Mouse (Mus musculus): Measurements from ENCODE around the gene Fyco1. TPM values are rescaled to one million over a fixed set of nuclear protein-coding genes. Genes with fewer than 3 reads are reported as not detected.

Gene Fyco1
- polyA plus RNA-seq, 2 experiments = 1.6 to 2.1 TPM

- Histone ChIP-seq H3K4me1 (replicated peaks; ENCODE audit: control insufficient read depth in 2 of 2, insufficient read depth in 2 of 2, low read length in 1 of 2) (no peaks in the 10 kb centered on the region), H3K9ac (replicated peaks) (no peak within 1 kb of the TSS), H3K27me3 (ENCODE audit: control insufficient read depth, insufficient read depth, low read length) (no peaks in the 10 kb centered on the region), H3K4me3 (ENCODE audit: insufficient read depth in 1 of 2, low read depth in 2 of 2, low read length in 2 of 2) (no peak within 1 kb of the TSS), H3K4me2 (ENCODE audit: low read depth) (no peak within 1 kb of the TSS), H3K9me3 (ENCODE audit: control insufficient read depth, low read length) (no peaks in the 10 kb centered on the region), H3K36me3 (replicated peaks; ENCODE audit: control insufficient read depth, insufficient read depth, low read depth) (no peaks in the 10 kb centered on the region), H3K27ac (no peak within 1 kb of the TSS)
- 70% methylated on average over 9 of the region's 9 CpGs for WGBS (ENCODE audit: insufficient replicate concordance)
- ATAC-seq (ENCODE audit: insufficient read depth) (no peak), DNase-seq (ENCODE audit: low read depth in 3 of 3, low spot score in 3 of 3) (no peak)
- TF ChIP-seq CTCF (IDR thresholded peaks at IDR 0.05; ENCODE audit: low read depth) = no peak
- TF ChIP-seq EP300 (IDR thresholded peaks at IDR 0.05; ENCODE audit: low read depth) = no peak
These were observed 10.2 kb upstream of the Fyco1 start, which contains the start of gene Xcr1 for GRCm38 (mm10) chr9:123861929-123862328. Xcr1 (minus strand) TSS chr9:123862029.

GRCm38 (mm10) chr9:123856836-123857235 is 5.1 kb upstream of the Fyco1 start:
- 48% methylated on average over 2 of the region's 2 CpGs for WGBS (ENCODE audit: insufficient replicate concordance)
- no peak overlapping the region for H3K27ac ChIP-seq
- peaks cover 0 to 6% of the 10 kb centered on the region in 2 experiments; a peak in 3 of 4 replicates for H3K4me1 ChIP-seq (replicated peaks; ENCODE audit: control insufficient read depth in 2 of 2, insufficient read depth in 2 of 2, low read length in 1 of 2)
- no peaks in the 10 kb centered on the region for H3K27me3 ChIP-seq (ENCODE audit: control insufficient read depth, insufficient read depth, low read length)
- DNase-seq (ENCODE audit: low read depth in 3 of 3, low spot score in 3 of 3) = no peak
- TF ChIP-seq EP300 (IDR thresholded peaks at IDR 0.05; ENCODE audit: low read depth) = no peak
- TF ChIP-seq CTCF (IDR thresholded peaks at IDR 0.05; ENCODE audit: low read depth) = no peak
- no peak overlapping the region for H3K9ac ChIP-seq (replicated peaks)
- H3K4me3 ChIP-seq (ENCODE audit: insufficient read depth in 1 of 2, low read depth in 2 of 2, low read length in 2 of 2) = no peak overlapping the region
- H3K4me2 ChIP-seq (ENCODE audit: low read depth) = no peak overlapping the region
- no peak for ATAC-seq (ENCODE audit: insufficient read depth)
- H3K36me3 ChIP-seq (replicated peaks; ENCODE audit: control insufficient read depth, insufficient read depth, low read depth) = no peaks in the 10 kb centered on the region
- no peaks in the 10 kb centered on the region for H3K9me3 ChIP-seq (ENCODE audit: control insufficient read depth, low read length)

- no peak for ATAC-seq (ENCODE audit: insufficient read depth)
- H3K4me2 ChIP-seq (ENCODE audit: low read depth) = peak overlapping the region; percentile 77
- DNase-seq (ENCODE audit: low read depth in 3 of 3, low spot score in 3 of 3) = no peak
- no peaks in the 10 kb centered on the region for H3K27me3 ChIP-seq (ENCODE audit: control insufficient read depth, insufficient read depth, low read length)
- TF ChIP-seq EP300 (IDR thresholded peaks at IDR 0.05; ENCODE audit: low read depth) (no peak), CTCF (IDR thresholded peaks at IDR 0.05; ENCODE audit: low read depth) (no peak)
- H3K27ac ChIP-seq = peak overlapping the region; percentile 26
- H3K4me3 ChIP-seq (ENCODE audit: insufficient read depth in 1 of 2, low read depth in 2 of 2, low read length in 2 of 2) = peak overlapping the region; percentile 47 to 52
- 40% methylated on average over 5 of the region's 5 CpGs for WGBS (ENCODE audit: insufficient replicate concordance)
- H3K9me3 ChIP-seq (ENCODE audit: control insufficient read depth, low read length) = no peaks in the 10 kb centered on the region
- H3K36me3 ChIP-seq (replicated peaks; ENCODE audit: control insufficient read depth, insufficient read depth, low read depth) = no peaks in the 10 kb centered on the region
- peaks cover 18 to 24% of the 10 kb centered on the region in 2 experiments for H3K4me1 ChIP-seq (replicated peaks; ENCODE audit: control insufficient read depth in 2 of 2, insufficient read depth in 2 of 2, low read length in 1 of 2)
- peak overlapping the region; percentile 59 for H3K9ac ChIP-seq (replicated peaks)
These were observed 1.0 kb upstream of the Fyco1 start for GRCm38 (mm10) chr9:123852449-123853390.

GRCm38 (mm10) chr9:123851062-123851712 is 512 bp downstream of the Fyco1 start:
- ATAC-seq (ENCODE audit: insufficient read depth) (peak; percentile 54), DNase-seq (ENCODE audit: low read depth in 3 of 3, low spot score in 3 of 3) (peak; percentile 38 to 53 (median 52))
- WGBS (ENCODE audit: insufficient replicate concordance) = under 1% methylated on average over 27 of the region's 27 CpGs
- Histone ChIP-seq H3K27ac (peak overlapping the region; percentile 80), H3K36me3 (replicated peaks; ENCODE audit: control insufficient read depth, insufficient read depth, low read depth) (no peaks in the 10 kb centered on the region), H3K4me1 (replicated peaks; ENCODE audit: control insufficient read depth in 2 of 2, insufficient read depth in 2 of 2, low read length in 1 of 2) (peaks cover 24 to 30% of the 10 kb centered on the region in 2 experiments), H3K4me2 (ENCODE audit: low read depth) (peak overlapping the region; percentile 83), H3K27me3 (ENCODE audit: control insufficient read depth, insufficient read depth, low read length) (no peaks in the 10 kb centered on the region), H3K9ac (replicated peaks) (peak overlapping the region; percentile 98), H3K4me3 (ENCODE audit: insufficient read depth in 1 of 2, low read depth in 2 of 2, low read length in 2 of 2) (peak overlapping the region; percentile 72 to 97), H3K9me3 (ENCODE audit: control insufficient read depth, low read length) (no peaks in the 10 kb centered on the region)
- TF ChIP-seq CTCF (IDR thresholded peaks at IDR 0.05; ENCODE audit: low read depth) (no peak; the same call in 1 of the 2 replicates), EP300 (IDR thresholded peaks at IDR 0.05; ENCODE audit: low read depth) (no peak)

- peak overlapping the region; percentile 80 for H3K27ac ChIP-seq
- H3K9me3 ChIP-seq (ENCODE audit: control insufficient read depth, low read length) = no peaks in the 10 kb centered on the region
- H3K4me2 ChIP-seq (ENCODE audit: low read depth) = peak overlapping the region; percentile 83
- H3K9ac ChIP-seq (replicated peaks) = peak overlapping the region; percentile 98
- H3K36me3 ChIP-seq (replicated peaks; ENCODE audit: control insufficient read depth, insufficient read depth, low read depth) = no peaks in the 10 kb centered on the region
- whole genome bisulfite sequencing (ENCODE audit: insufficient replicate concordance) = 2% methylated on average over 2 of the region's 2 CpGs
- H3K4me1 ChIP-seq (replicated peaks; ENCODE audit: control insufficient read depth in 2 of 2, insufficient read depth in 2 of 2, low read length in 1 of 2) = peaks cover 29 to 34% of the 10 kb centered on the region in 2 experiments
- ATAC-seq (ENCODE audit: insufficient read depth) (no peak), DNase-seq (ENCODE audit: low read depth in 3 of 3, low spot score in 3 of 3) (peak in 1 of 3 experiments; percentile 25)
- no peak for TF ChIP-seq CTCF (IDR thresholded peaks at IDR 0.05; ENCODE audit: low read depth)
- no peak for TF ChIP-seq EP300 (IDR thresholded peaks at IDR 0.05; ENCODE audit: low read depth)
- H3K27me3 ChIP-seq (ENCODE audit: control insufficient read depth, insufficient read depth, low read length) = no peaks in the 10 kb centered on the region
- H3K4me3 ChIP-seq (ENCODE audit: insufficient read depth in 1 of 2, low read depth in 2 of 2, low read length in 2 of 2) = peak overlapping the region; percentile 72 to 97
These were observed 1.0 kb downstream of the Fyco1 start for GRCm38 (mm10) chr9:123850705-123851061.
